Mouse (Mus musculus): ENCODE results near the gene Mvb12a.

The Mvb12a gene

DNA sequence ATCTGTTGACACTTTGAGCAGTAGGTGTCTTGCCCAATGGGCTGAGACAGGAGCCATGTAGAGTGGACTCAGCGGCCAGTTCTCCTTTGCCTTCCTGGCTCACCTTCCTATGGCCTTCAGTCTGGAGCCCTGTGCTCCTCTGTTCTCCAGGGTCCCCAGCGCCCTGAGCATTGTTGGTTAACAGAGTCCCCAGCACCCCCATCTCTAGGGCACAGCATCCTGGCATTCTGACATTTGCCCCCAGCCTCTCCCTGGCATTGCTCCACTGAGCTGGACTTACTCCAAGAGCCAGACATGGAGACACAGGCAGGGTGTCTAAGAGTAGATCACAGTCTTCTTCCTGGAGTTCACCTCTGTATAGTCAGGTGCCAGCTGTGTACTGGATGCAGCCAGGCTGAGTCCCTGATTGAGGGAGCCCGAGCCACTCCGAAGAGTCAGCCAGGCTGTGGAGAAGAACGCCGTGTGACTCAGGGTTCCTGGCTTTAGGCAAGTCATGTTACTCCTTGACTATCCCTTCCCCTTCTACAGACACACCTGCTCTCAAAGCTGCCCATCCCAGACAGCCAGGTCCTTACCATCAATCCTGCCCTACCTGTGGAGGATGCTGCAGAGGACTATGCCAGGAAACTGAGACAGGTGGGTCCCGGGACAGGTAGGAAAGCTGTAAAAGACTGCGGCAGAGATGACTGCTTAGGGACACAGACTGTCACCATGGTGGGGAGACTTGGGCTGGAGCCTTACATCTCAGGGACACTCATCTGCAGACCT is 51.0 kb downstream of the Mvb12a start:
- no peak for DNase-seq (ENCODE audit: low spot score)

GRCm38 (mm10) chr8:71594324-71594722 is 51.6 kb downstream of the Mvb12a start:
- DNase-seq (ENCODE audit: low spot score), result no peak

DNA sequence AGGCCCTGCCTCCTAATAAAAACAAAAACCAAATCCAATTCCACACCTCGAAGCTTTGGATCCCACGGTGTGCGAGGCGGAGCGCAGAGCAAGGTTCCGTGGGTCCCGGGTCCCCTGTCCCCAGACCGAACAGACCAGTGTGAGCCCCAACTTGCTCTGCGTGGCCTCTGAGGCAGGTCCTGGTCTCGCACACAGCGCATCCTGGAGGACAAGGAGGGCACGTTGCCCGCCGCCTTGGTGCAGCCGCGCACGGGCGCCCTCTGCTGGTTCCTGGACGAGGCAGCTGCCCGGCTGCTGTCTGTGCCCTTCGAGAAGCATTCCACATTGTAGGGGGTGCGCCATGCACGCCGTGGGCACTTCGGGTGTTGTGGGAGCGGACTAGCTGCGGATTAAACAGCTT is 53.1 kb downstream of the Mvb12a start:
- peak; percentile 73 for DNase-seq (ENCODE audit: low spot score)

DNA sequence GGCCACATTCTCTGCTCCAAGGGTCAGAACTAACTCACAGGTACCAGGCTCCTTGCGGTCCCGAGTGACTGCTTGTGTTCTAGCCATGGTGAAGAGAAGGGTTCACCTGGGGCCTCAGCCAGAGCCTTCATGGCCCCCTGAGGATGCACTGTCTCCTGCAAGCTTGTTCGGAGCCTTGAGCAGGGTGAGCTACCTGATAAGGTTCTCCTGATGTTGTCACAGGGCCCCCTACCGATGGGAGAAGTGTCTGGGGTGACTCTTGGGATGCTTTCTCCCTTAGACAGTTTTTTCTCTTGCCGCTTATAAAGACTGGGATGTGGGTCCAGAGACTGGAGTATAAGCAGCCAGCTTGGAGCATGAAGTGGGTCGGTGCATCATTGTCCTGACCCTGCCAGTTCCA is 53.7 kb downstream of the Mvb12a start:
- DNase-seq (ENCODE audit: low spot score), result no peak

- no peak for DNase-seq (ENCODE audit: low spot score)
Measured at GRCm38 (mm10) chr8:71596798-71597197, 54.1 kb downstream of the Mvb12a start.

- no peak for DNase-seq (ENCODE audit: low spot score)
Measured at GRCm38 (mm10) chr8:71597451-71597850, 54.7 kb downstream of the Mvb12a start, which contains the start of gene Fam129c. Fam129c (plus strand) TSS chr8:71597648.

Measured in ovary, adult 18-20 months (tissue).